Mouse (Mus musculus) kidney, adult 2 months (tissue): Measurements from ENCODE around the gene Tmem131.

ENCODE experiments used
- CTCF ChIP-seq: fragments of 200-500 bp; conservative IDR thresholded peaks from 2 replicates; pipeline ENCODE4 v1.5.1; 2011; ENCODE audit warnings: low read depth, mild to moderate bottlenecking, control low read depth, low read length, moderate library complexity, mixed read lengths; ENCODE audit not compliant: insufficient read depth, insufficient read length
- POLR2A ChIP-seq: fragments of 200-500 bp; IDR thresholded peaks from one replicate; pipeline ENCODE4 v1.6.1; 2011; ENCODE audit warnings: low read depth, low read length, control low read depth

- TF ChIP-seq POLR2A, result no peak
- no peak for TF ChIP-seq CTCF
Measured at GRCm38 (mm10) chr1:36785238-36785641, 158.2 kb downstream of the Tmem131 start.
